Mouse (Mus musculus): ENCODE data around the gene Six1.

GRCm38 (mm10) chr12:73050305-73050704, 3.4 kb downstream of the Six1 start:
- TF ChIP-seq POLR2A (IDR thresholded peaks at IDR 0.05; ENCODE audit: low read depth, low read length): no peak
- no peak for TF ChIP-seq CTCF (conservative IDR thresholded peaks at IDR 0.05; ENCODE audit: insufficient read depth, insufficient read length, low read depth, low read length)

Data from kidney, adult 2 months (tissue).